Mouse (Mus musculus) right cerebral cortex, postnatal 36 days (tissue): ENCODE results near the gene Nutf2-ps1.
"Not testable (repeated sequence)": the region's sequence is repeated elsewhere in the genome, so short reads cannot be mapped to it uniquely, and the experiment has no call there.

Experiments used
- DNase-seq, 2 experiments: peaks; one replicate each; pipeline ENCODE4 v3.0.0; 2022; ENCODE audit warnings: low spot score in 2 of 2, mixed read lengths in 1 of 2

Gene Nutf2-ps1

GRCm38 (mm10) chr19:53588968-53589367 is at the start of gene Nutf2-ps1:
Gene Nutf2-ps1, minus strand, starts transcription at chr19:53589068.
- not testable (repeated sequence) for DNase-seq

DNA sequence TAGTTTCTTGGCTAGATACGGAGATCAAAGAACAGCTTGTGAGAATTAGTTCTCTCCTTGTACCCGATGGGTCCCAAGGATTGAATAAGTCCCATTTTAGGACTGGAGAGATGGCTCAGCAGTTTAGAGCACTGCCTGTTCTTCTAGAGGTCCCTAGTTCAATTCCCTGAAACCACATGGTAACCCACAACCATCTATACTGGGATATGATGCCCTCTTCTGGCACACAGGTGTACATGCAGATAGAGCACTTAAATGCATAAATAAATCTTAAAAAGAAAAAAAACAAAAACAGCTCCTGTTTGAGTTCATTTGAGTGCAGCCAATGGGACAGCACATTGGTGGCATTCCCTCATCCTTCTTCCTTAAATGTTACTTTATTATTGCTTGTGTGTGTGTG is 49.2 kb upstream of the Nutf2-ps1 start:
- DNase-seq, result no peak

GRCm38 (mm10) chr19:53621681-53622080 is 32.8 kb upstream of the Nutf2-ps1 start:
- DNase-seq, result no peak

- no peak for DNase-seq
These were observed 20.1 kb upstream of the Nutf2-ps1 start for GRCm38 (mm10) chr19:53608921-53609320.

GRCm38 (mm10) chr19:53601363-53601655 is 12.4 kb upstream of the Nutf2-ps1 start:
- no peak for DNase-seq

DNA sequence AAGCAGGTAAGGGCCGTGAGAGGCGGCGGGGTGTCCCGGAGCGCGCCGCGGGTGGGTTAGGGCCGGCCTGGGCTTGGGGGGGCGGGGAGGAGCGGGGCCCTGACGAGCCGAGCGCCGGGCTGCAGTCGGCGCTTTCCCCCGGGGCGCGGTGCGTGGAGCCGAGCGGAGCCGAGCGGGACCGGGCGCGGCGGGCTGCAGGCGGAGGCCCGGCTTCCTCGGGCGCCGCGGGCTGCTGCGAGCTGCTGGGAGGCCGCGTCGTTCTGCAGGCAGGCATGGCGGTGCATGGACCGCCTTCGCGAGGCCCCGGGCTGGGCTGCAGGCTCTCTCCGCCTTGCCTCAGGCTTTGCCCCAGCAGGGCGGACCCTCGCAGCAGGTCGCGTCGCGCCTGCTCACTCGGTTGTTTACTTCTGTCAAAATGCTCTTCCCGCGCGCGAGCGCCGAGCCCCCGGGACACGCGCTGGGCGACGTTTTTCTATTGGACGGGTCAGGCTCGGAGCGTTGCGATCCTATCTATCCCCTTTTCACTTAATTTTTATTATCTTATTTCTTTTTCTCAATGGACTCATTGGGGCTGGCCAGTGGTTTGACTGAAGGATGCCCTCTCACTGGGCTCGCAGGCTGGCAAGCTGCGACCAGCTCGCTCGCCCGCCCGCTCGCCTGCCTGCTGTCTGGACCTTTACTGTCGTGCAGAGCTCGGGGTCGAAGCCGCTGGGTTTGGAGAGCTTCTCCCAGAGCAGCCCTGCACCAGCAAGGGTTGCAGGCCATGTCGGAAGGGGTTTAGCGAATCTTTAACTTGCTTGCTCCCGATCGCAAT is 11.9 kb upstream of the Nutf2-ps1 start:
- DNase-seq, result peak; percentile 44 to 48

DNA sequence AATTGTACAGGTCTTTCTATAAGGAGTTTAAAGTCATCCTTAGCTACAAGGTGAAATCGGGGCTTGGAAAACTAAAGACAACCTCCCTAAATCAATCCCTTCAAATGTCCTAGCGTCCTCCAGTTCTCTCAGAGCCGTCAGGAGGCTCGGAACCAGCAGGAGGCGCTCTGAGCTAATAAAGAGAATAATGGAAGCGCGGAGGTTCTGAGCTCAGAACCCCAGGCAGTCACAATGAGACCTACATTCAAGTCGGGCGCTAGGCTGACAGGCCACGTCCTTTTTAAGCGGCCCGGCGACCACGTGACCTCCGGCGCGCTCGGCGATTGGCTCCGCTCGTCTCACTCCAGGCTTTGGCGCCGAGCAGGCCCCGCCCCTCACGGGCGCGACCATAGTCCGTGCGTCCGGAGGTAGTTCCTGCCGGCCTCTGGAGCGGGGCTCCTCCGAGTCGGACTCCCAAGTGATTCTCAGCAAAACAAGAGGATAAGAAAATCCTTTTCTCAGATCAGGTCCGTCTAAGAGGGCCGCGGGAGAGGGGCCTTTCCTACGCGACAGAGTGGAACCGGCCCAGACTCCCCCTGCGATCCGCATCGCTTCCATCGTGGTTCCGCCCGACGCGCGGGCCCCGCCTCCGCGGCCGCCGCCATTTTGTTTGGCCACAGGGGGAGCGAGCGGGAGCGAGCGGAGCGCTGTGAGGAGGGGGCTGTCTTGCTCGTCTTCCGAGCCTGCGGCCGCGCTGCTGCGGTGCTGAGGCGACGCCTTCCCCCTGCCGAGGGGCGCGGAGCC is 11.1 kb upstream of the Nutf2-ps1 start, which contains the start of gene Smc3:
Gene Smc3 (plus strand): TSS at position 642 of the 783 bp plus-strand sequence.
- DNase-seq, result peak; percentile 97 to 98

DNA sequence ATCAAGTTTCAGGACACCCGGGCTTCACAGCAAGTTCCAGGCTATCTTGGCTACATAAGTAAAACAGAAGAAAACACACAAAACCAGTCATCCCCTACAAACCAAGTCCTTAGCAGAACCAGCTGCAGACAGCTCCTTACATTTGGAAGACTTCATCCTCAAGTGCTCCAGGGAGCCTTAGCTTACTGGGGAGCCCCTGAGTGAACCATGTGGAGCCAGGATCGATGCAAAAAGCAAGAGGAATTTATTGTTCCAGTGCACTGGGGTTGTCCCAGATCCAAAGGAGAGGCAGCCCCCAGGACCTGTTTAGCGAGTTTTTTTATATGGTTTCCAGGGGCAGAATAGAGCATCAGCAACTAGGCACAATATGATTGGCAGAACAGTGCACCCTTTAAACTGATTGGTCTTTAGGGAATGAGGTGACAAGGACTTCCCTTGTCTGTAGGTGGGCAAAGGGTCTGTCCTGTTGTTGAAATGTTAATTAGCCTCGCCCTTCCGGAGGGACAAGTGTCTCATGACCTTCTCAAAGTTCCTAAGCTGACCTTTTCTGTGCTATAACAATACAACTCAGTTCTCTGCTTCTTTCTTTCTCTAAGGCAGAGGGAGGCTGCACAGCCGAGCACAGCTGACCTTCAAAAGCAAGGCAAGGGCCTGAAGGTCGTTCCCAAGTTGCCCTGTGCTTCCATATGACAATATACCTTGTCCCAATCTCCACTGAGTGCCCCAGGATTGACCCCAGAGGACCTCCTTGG is 8.0 kb upstream of the Nutf2-ps1 start:
- no peak for DNase-seq

GRCm38 (mm10) chr19:53587686-53588085 is 1.2 kb downstream of the Nutf2-ps1 start:
- DNase-seq, result not testable (repeated sequence)

- DNase-seq, result not testable (repeated sequence)
These were observed 8.6 kb downstream of the Nutf2-ps1 start for GRCm38 (mm10) chr19:53580271-53580670.

- peak in 1 of 2 experiments; percentile 32 for DNase-seq
These were observed 10.1 kb downstream of the Nutf2-ps1 start for GRCm38 (mm10) chr19:53578597-53579252.

DNA sequence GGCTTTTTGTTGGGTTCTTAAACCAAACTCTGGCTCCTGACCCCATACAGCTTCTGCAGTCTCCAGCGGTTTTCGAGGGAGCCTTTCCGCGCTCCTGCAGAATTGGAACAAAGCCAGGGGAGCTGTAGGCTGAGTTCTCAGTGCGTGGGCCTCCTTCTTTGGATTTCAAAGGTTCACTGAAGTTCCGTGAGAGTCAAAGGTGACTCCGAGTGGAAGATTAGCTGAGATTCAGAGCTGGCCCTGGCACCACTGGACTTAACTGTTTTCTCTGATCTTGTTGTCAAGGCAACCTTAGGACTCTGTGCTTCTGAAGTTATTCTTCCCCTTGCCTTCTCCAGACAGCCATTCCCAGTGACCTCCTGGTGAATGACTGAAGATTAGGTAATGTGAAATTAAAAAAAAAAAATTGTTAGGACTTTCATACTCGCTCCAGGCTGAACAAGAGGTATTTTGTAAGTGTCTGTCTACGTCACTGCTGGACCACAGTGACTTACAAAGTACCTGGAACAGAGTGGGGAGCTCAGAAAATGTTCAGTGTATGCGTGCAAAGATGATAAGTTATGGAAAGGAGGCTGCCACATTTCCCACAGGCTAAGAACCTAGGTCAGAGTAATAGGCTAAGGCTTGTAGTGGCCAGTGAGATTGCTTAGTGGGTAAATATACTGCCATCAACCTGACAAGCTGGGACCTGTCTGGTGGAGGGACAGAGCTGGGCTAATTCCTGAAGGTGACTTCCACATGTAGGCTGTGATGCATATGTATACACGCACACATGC is 11.7 kb downstream of the Nutf2-ps1 start:
- no peak for DNase-seq

DNA sequence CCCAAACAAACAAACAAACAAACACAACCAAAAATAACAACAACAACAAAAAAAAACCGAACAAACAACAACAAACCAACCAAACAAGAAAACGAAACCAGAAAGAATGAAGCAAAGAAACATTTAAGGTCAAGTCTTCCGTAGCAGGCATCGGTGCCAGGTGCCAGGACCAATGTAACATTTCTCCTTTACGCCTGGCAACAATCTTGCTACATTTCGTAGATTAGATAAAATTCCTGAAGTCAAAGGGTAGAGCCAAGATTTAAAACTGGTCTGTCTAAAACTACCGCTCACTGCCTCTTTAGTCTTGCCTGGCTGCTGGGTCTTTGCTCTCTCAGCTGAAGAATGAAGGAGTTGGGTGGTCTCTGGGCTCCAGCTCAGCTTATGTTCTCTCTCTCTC is 12.8 kb downstream of the Nutf2-ps1 start:
- DNase-seq, result no peak

DNA sequence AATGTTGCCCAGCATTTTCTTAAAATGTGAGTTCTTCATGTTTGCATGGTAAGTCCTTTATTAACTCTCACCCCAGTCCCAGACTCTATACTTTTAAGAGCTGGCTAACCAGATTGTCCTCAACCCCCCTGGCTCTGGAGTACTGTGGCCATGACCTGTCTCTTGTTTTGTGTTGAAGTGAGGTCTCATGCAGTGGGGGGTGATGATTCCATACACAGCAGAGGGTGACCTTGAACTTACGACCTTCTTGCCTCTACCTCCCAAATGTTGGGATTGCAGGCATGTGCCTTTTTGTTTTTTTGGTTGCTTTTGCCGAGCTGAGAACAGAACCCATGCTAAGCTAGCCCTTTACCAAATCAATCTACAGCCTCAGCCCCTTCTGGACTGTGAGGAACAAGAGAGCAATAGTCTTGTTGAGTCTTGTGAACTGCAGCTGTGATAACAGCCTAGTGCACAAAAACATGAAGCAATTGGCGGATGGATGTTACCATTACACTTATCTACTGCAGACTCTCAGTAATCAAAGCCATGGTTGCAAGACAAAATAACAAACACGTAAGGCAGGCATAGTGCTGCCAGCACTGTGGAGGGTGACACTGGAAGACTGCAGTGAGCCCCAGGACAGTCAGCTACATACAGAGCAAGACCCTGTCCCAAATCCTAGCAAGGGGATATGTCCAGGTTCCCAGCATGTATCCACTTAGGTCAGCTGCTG is 13.4 kb downstream of the Nutf2-ps1 start:
- DNase-seq, result no peak

DNA sequence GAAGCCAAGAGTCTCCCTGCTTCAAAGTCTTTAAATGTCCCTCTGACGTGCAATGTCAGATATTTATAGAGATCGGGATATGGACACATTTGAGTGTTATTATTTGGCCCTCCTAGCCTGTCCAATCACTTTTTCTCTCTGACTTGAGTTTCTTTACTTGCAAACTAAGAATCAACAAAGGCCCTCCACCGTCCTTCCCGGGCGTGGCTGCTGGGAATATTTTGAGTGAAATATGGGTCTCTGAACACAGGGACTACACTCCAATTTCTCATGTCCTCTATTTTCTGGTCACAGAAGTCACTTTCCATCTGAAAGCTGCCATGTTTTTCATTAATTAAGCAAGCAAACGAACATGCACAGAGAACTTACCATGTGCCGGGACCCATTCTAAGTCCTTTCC is 14.3 kb downstream of the Nutf2-ps1 start:
- no peak for DNase-seq

DNA sequence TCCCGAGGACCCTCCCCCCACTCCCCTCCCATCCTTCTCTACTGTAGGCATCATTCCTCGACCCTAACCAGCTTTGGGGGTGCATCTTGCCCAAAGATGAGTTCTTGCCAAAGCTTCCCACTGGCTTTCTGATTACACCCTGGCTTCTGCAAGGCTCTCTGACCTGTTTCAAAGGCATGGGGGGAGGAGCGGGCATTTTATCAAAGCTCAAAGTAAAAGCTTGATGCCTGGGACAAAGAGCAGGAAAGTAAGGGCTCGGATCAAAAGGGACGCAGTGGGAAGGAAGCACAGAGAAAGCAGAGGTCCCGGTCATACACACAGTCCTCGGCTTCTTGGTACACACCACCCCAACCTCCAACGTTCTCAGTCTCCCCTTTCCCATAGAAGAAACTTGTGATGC is 14.7 kb downstream of the Nutf2-ps1 start:
- no peak for DNase-seq

GRCm38 (mm10) chr19:53573151-53573550 is 15.7 kb downstream of the Nutf2-ps1 start:
- DNase-seq, result no peak

- DNase-seq, result no peak
These were observed 16.3 kb downstream of the Nutf2-ps1 start for GRCm38 (mm10) chr19:53572607-53573006.

- no peak for DNase-seq
These were observed 17.1 kb downstream of the Nutf2-ps1 start for GRCm38 (mm10) chr19:53571501-53572428.
